17 mouse cellular contexts compared by ENCODE assay signal in the genomic region with DNA sequence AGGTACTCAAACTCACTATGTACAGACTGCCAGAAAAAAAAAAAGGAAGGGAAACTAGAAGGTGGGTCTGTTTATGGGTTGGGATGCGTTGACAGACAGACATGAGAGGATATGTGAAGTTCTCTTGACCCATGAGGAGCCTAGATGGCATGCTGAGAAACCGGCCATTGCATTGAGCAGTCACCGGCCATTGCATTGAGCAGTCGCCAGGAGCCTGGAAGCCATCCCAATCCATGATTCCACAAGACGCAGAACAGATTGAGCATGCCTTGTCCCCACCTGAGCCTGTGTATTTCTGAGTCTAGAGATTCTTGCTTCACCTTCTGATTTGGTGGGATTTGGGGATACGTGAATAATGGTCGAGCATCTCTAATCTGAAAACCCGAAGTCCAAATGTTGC. TPM values are rescaled to one million over a fixed set of nuclear protein-coding genes. Genes with fewer than 3 reads are reported as not detected.
DNase-seq lines count a peak whose midpoint lies in the region; ATAC-seq and TF ChIP-seq lines count a peak whose summit lies in the region.
"Had no signal": no experiment of that assay in that cellular context is flagged by ENCODE, and none has a peak within 500 bp of the region (broad histone marks: within the 10 kb centered on the region; RNA-seq: fewer than 3 reads in every experiment).

No protein-coding gene starts in this region.

- no peak for TF ChIP-seq POLR2A in heart, adult 2 months (IDR thresholded peaks at IDR 0.05; ENCODE audit: insufficient read depth, low read depth, low read length)

- no peak overlapping the region for H3K9ac ChIP-seq in heart, embryonic 11.5 days (ENCODE audit: low read depth, low read length)
- no peak overlapping the region for H3K9ac ChIP-seq in heart, adult 2 months (ENCODE audit: low read depth, low read length)
- no peak overlapping the region for H3K9ac ChIP-seq in lung, postnatal 0 days (replicated peaks; ENCODE audit: low read depth)
- H3K9ac ChIP-seq: embryonic facial prominence, embryonic 12.5 days; forebrain, embryonic 15.5 days; heart, embryonic 15.5 days; hindbrain, embryonic 15.5 days; kidney, embryonic 15.5 days had no signal

- H3K27ac ChIP-seq in heart, embryonic 11.5 days (ENCODE audit: low read depth, low read length): peak overlapping the region; percentile 37; the same call in 1 of the 2 replicates
- no peak overlapping the region for H3K27ac ChIP-seq in heart, adult 2 months
- peak overlapping the region; percentile 6; the same call in 1 of the 2 replicates for H3K27ac ChIP-seq in lung, postnatal 0 days (ENCODE audit: low read length)
- H3K27ac ChIP-seq: embryonic facial prominence, embryonic 12.5 days; forebrain, embryonic 15.5 days; hindbrain, embryonic 15.5 days; kidney, embryonic 15.5 days had no signal

- no peak overlapping the region for H3K4me3 ChIP-seq in heart, embryonic 11.5 days (ENCODE audit: low read depth, low read length)
- H3K4me3 ChIP-seq in heart, adult 2 months: no peak overlapping the region
- H3K4me3 ChIP-seq in lung, postnatal 0 days (ENCODE audit: low read depth, low read length): no peak overlapping the region
- H3K4me3 ChIP-seq: embryonic facial prominence, embryonic 12.5 days; forebrain, embryonic 15.5 days; heart, embryonic 15.5 days; hindbrain, embryonic 15.5 days; kidney, embryonic 15.5 days had no signal

- H3K4me2 ChIP-seq in heart, embryonic 11.5 days: no peak overlapping the region
- no peak overlapping the region for H3K4me2 ChIP-seq in lung, postnatal 0 days (replicated peaks; ENCODE audit: low read depth, low read length)
- H3K4me2 ChIP-seq: embryonic facial prominence, embryonic 12.5 days; forebrain, embryonic 15.5 days; heart, embryonic 15.5 days; hindbrain, embryonic 15.5 days; kidney, embryonic 15.5 days had no signal

- WGBS in heart, embryonic 11.5 days (ENCODE audit: insufficient replicate concordance): 77% methylated on average over 8 of the region's 8 CpGs
- WGBS in heart, adult 2 months: 90% methylated on average over 8 of the region's 8 CpGs
- 75% methylated on average over 8 of the region's 8 CpGs for WGBS in lung, postnatal 0 days

- TF ChIP-seq EP300 in heart, adult 2 months (IDR thresholded peaks at IDR 0.05; ENCODE audit: insufficient read depth, low read depth, low read length): no peak
- TF ChIP-seq EP300 in lung, postnatal 0 days (IDR thresholded peaks at IDR 0.05): no peak

- no peaks in the 10 kb centered on the region for H3K27me3 ChIP-seq in heart, embryonic 11.5 days (ENCODE audit: control insufficient read depth, insufficient read depth, low read length)
- no peaks in the 10 kb centered on the region for H3K27me3 ChIP-seq in heart, adult 2 months (ENCODE audit: control insufficient read depth, insufficient read depth, low read length)
- no peaks in the 10 kb centered on the region for H3K27me3 ChIP-seq in lung, postnatal 0 days (replicated peaks; ENCODE audit: insufficient read depth, low read length)
- H3K27me3 ChIP-seq: embryonic facial prominence, embryonic 12.5 days; forebrain, embryonic 15.5 days; heart, embryonic 15.5 days; hindbrain, embryonic 15.5 days; kidney, embryonic 15.5 days had no signal

- peaks cover 52% of the 10 kb centered on the region for H3K4me1 ChIP-seq in heart, embryonic 11.5 days (ENCODE audit: control insufficient read depth, insufficient read depth, low read length)
- H3K4me1 ChIP-seq in heart, adult 2 months (ENCODE audit: control insufficient read depth, insufficient read depth, low read length): peaks cover 6% of the 10 kb centered on the region
- H3K4me1 ChIP-seq in lung, postnatal 0 days (ENCODE audit: insufficient read depth, low read depth, low read length): peaks cover 30% of the 10 kb centered on the region; the same call in 1 of the 2 replicates
- H3K4me1 ChIP-seq: forebrain, embryonic 15.5 days had no signal

- TF ChIP-seq CTCF in heart, adult 2 months (IDR thresholded peaks at IDR 0.05): no peak
- no peak for TF ChIP-seq CTCF in lung, postnatal 0 days (IDR thresholded peaks at IDR 0.05)

- peak; percentile 72 to 74 for DNase-seq in cerebellum, postnatal 10 days
- no peak for DNase-seq in cerebellum, adult 11-12 months
- DNase-seq in heart, adult 2 months: no peak
- no peak for DNase-seq in lung, postnatal 0 days (ENCODE audit: low spot score)
- no peak for DNase-seq in lung, adult 18-20 months
- DNase-seq in natural killer cell, adult 2 months (ENCODE audit: low spot score in 2 of 2): no peak
- DNase-seq: adrenal gland, postnatal 10 days; gastrocnemius, postnatal 36 days; heart, adult 18-20 months; heart, postnatal 36 days; kidney, adult 2 months had no signal

- no peak for ATAC-seq in heart, embryonic 11.5 days (replicated peaks; ENCODE audit: insufficient number of reproducible peaks, low FRiP score, low TSS enrichment)
- no peak for ATAC-seq in lung, postnatal 0 days
- ATAC-seq: forebrain, embryonic 15.5 days had no signal

- no peaks in the 10 kb centered on the region for H3K79me2 ChIP-seq in heart, adult 2 months (replicated peaks; ENCODE audit: control insufficient read depth, insufficient read depth, low read length)

- no peaks in the 10 kb centered on the region for H3K9me3 ChIP-seq in heart, embryonic 11.5 days (replicated peaks; ENCODE audit: control insufficient read depth, low read length)
- H3K9me3 ChIP-seq in lung, postnatal 0 days (ENCODE audit: low read length): no peaks in the 10 kb centered on the region
- H3K9me3 ChIP-seq: embryonic facial prominence, embryonic 12.5 days; forebrain, embryonic 15.5 days; heart, embryonic 15.5 days; hindbrain, embryonic 15.5 days; kidney, embryonic 15.5 days had no signal

- H3K36me3 ChIP-seq in heart, embryonic 11.5 days (ENCODE audit: control insufficient read depth, insufficient read depth, low read length): no peaks in the 10 kb centered on the region
- no peaks in the 10 kb centered on the region for H3K36me3 ChIP-seq in heart, adult 2 months (ENCODE audit: control insufficient read depth, insufficient read depth, low read length)
- H3K36me3 ChIP-seq in lung, postnatal 0 days (ENCODE audit: insufficient read depth, low read length): no peaks in the 10 kb centered on the region
- H3K36me3 ChIP-seq: embryonic facial prominence, embryonic 12.5 days; forebrain, embryonic 15.5 days; heart, embryonic 15.5 days; hindbrain, embryonic 15.5 days; kidney, embryonic 15.5 days had no signal

- intact Hi-C loops in heart, adult 2 months (cut with DNase I): no loop called here

RNA-seq across cellular contexts. Expression of a gene that starts 22.6 kb away (rescaled TPM):
- polyA plus RNA-seq in heart, embryonic 11.5 days (2014; fragmentation: Nextera tagmentation; extraction: Ambion mirVana): 51.1 and 54.2 TPM in 2 replicates
- 10 to 100 TPM; 28.5 to 28.8 TPM for total RNA-seq in heart, adult 2 months (2021)
- polyA plus RNA-seq in heart, adult 2 months (2012; rRNA removed): 33.4 and 34.1 TPM in 2 replicates
- polyA plus RNA-seq in lung, postnatal 0 days (2015; fragmentation: Nextera tagmentation; extraction: Ambion mirVana): 25.4 and 27.5 TPM in 2 replicates

Comparison
In these comparisons a context has a peak if more than half of its experiments do, and no peak if none do; other contexts are left out.
1. DNase-seq: peak in cerebellum, postnatal 10 days (2 of 2); none in cerebellum, adult 11-12 months (single experiment), heart, adult 2 months (0 of 2), lung, postnatal 0 days (single experiment), lung, adult 18-20 months (0 of 2) and natural killer cell, adult 2 months (0 of 2).